Mouse (Mus musculus): ENCODE results near the gene Galnt13.
"Not testable (repeated sequence)": the region's sequence is repeated elsewhere in the genome, so short reads cannot be mapped to it uniquely, and the experiment has no call there.

The Galnt13 gene

GRCm38 (mm10) chr2:54435937-54436735, at the start of gene Galnt13:
Gene Galnt13, plus strand, starts transcription at chr2:54436317.
- DNase-seq (ENCODE audit: low read depth, low spot score) = no peak

DNA sequence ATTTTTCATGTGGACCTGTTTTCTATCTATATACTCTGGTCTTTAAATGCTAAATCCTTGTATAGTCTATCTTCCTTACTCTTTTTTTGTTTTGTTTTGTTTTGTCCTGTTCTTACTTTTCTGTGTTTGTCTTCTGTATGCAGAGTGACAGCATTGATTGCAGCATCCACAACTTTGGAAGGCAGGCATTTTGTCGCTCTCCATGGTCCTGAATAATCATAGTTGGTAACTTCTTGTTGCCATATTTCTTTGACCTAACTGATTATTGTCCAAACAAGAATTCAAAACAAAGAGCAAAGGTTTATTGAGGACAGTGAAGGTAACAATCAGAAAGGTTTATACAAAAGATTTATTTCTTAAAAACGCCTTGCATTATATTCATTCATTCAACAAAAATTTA, 5.1 kb upstream of the Galnt13 start:
- DNase-seq (ENCODE audit: low read depth, low spot score) = no peak

GRCm38 (mm10) chr2:54435380-54435779, 737 bp upstream of the Galnt13 start:
- DNase-seq (ENCODE audit: low read depth, low spot score) = no peak

- DNase-seq (ENCODE audit: low read depth, low spot score) = no peak
Measured at GRCm38 (mm10) chr2:54436736-54437500, 801 bp downstream of the Galnt13 start.

- DNase-seq (ENCODE audit: low read depth, low spot score) = no peak
Measured at GRCm38 (mm10) chr2:54437501-54437830, 1.3 kb downstream of the Galnt13 start.

DNA sequence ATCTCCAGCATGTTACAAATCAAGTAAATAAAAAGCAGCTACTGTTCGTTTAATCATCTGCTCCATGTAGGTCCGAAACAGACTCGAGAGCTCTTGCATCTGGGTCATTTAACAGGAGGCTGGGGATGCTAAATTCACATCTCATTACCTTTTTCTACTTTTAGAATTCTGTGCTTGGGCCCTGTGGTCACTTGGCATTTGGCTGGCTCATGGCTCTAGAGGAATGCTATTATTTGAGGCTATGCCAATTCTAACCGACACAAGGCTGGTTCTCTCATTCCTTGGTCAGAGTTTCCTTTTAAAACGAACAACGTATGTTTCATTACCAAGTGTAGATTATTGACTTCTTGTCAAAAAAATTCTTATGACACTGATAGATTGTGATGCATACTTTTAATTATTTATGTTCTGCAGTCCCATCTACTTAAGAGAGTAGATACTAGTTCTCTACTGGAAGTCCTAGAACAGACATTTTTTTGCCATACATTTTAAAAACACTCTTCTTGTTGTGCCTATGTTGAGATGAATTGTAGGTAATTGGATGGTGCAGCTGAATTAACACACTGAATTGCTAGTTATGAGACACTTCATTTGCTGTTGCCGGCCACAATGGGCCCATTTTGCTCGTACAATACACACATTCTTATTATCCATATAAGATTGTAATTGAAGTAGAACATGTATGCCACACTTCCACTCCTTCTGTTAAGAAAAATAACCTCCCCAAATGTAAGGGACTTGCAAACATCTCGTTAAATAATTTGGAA, 6.8 kb downstream of the Galnt13 start:
- DNase-seq (ENCODE audit: low read depth, low spot score) = no peak

DNA sequence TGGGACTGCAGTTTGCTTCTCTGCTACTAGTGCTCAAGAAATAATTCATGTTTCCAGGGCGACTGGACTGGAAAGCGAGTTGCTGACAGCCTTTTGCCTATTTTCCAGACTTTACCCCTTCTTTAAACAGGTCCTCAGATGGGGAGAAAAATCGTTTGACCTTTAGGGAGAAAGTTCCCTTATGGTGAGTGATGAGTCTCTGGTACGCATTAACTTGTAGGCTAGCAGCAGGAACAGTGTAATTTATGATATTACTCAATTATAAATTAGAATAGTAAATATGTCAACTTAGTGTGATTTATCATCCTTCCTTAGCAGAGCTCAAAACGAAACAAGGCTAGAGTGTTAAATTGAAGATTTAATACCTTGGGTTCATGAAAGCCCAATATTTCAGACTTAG, 47.3 kb downstream of the Galnt13 start:
- no peak for DNase-seq (ENCODE audit: low read depth, low spot score)

DNA sequence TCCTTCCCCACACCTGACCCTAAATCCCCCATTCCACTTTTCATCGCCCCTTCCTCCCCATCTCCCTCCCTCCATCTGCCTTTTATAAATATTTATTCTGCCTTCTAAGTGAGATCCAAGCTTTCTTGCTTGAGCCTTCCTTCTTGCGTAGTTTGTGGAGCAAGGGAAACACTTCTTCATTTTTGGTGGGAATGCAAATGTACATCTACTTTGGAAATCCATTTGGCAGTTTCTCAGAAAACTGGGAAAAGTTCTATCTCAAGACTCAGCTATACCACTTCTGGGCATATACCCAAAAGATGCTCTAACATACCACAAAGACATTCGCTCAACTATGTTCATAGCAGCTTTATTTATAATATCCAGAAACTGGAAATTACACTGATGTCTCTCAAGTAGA, 86.9 kb downstream of the Galnt13 start:
- DNase-seq (ENCODE audit: low read depth, low spot score) = no peak

DNA sequence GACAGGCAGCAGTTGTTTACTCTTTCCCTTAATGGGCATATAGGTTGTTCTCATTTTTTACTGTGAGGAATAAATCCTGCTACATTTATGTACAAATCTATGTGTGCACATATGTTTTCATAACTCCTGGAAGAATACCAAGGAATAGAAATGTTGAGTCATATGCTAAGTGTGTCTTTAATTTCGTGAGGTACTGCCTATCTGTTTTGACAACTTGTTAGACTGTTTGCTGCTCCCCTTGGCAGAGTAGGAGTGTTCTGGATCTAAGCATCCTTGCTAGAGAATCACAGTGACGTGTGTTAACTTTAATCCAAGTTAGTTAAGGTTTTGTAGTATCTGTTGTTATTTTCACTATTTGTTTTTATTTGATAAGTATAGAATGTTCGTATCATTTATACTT, 91.0 kb downstream of the Galnt13 start:
- DNase-seq (ENCODE audit: low read depth, low spot score) = no peak

DNA sequence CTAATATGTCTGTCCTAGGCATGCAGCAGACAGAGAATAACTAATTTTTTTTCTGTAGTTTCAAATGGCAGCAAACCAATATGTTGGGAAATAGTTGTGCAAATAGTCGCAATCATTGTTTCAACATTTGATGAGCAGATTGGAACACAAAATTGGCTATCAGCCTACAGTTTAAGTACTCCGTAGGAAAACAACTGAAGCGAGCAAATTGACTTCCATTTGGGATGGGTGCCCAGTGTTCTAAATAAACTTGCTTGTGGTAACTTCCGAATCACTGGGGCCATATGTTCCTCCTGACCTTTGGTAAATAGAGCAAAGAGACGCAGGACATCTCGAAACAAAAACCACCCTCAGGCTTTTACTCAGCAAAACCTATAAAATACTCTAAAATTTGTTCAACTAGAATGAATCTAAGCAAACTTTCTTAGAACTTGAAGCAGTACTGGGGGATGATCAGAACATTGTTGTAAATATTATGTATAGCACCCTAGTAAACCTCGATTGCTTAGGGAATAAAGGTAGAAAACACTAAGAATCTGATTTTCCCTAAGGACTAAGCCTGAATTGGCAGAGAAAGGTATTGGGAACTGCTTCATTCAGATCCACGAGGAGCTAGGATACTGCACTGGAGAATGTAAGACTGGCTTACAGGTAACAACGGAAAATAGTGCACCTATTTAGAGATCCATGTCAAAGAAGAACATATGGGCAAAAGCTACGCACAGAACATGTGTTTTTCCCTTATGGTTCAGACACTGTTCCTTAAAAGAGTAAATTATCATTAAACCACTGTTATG, 122.4 kb downstream of the Galnt13 start:
- no peak for DNase-seq (ENCODE audit: low read depth, low spot score)

DNA sequence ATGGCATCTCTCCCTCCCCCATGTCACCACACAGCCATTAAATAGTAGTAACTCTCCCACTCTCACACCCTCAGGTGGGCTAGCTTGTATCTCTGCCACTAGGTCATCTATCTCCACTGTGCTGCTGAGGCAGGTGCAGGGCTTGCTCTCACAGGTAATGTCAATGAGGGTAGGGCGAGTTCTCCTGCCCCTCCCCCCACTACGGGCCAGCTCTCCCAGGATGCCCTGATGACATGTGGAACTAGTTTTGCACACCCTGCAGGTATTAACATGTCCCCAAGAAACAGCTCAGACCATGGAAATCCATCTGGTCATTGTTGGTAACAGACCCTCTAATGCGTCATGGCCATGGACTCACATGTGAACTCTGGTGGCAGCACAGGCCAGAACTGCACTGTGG, 129.0 kb downstream of the Galnt13 start:
- no peak for DNase-seq (ENCODE audit: low read depth, low spot score)

DNA sequence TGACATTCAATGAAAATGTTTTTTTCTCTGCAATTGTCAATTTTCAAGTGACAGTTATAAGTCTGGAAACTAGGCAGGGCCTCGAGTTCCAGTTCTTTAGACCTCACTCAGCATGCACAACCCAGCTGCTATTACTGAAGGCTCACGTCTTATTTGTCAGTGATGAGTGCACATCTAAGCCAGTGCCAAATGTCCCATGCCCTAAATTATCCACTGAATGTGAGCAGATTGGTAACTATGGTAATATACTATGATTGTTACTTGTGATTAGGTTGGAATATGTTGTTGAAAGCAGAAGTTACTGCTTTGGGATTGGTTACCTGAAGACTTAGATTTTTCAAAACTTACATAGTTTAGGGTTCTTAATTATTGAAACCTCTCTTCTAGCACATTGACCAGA, 131.1 kb downstream of the Galnt13 start:
- DNase-seq (ENCODE audit: low read depth, low spot score) = no peak

DNA sequence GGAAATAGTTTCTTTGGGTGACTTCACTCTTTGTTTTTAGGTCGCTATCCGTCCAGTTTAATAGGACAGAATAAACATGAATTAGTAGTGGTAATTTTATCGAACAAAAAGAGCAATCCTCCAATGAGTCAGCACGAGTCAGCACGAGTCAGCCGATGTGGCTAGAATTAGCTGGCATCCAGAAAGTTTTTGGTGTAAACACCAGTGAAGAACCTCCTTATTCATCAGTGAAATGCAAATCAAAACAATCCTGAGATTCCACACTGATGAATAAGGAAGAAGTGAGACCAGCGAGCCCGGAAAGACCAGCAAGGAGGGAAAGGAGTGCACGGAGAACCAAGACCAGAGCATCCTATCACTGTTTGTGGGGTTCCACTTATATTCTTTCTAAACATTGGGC, 131.5 kb downstream of the Galnt13 start:
- no peak for DNase-seq (ENCODE audit: low read depth, low spot score)

DNA sequence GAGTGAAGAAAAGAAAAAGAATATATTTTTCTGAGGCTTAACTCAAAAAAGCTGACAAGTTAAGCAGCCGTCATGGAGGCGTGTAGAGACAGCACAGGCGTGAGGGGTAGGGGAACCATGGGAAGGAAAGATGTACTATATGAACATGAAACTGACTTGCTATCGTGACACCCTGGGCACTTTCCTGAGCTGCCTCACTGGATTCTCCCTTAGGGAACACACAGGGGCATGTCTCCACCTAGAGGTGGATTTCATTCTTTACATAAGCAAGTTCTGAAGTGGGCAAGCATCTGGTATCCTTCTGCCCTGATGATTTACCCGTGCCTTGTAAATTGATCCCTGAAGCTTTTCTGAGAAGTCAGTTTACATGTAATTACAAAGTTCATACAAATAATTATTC, 277.7 kb downstream of the Galnt13 start:
- not testable (repeated sequence) for DNase-seq (ENCODE audit: low read depth, low spot score)

DNA sequence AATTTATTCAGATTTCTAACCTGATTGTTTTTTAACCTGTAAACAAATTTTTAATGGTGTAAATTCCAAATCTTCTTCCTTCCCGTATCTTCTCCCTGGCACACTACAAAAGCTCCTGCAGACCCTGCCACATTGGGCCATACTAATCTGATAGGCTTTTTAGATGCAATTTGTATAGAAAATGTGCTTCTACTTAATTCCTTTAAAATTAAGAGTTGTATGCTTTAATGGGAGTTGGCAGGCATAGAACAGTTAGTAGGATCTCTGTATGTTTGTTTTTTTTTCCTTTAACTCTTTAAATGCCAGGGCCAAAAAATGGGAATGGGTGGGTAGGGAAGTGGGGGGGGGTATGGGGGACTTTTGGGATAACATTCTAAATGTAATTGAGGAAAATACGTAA, 315.1 kb downstream of the Galnt13 start:
- no peak for DNase-seq (ENCODE audit: low read depth, low spot score)

DNA sequence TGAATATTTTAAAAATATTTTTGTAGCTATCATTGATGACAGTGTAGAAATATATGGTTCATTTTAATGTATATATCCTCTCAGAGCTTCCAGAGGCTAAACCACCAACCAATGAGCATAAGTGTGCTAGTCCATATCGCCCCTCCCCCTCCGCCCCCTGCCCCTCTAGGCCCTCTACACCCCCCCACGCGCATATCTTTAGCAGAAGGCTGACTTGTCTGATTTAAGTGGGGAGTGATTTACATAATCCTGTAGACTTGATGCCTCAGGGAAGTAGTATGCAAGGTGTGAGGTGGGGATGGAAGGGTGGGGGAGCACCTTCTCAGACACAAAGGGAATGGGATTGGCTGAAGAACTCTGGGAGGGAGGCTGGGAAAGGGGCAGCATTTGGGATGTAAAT, 323.7 kb downstream of the Galnt13 start:
- no peak for DNase-seq (ENCODE audit: low read depth, low spot score)

GRCm38 (mm10) chr2:54778790-54779273, 342.7 kb downstream of the Galnt13 start:
- DNase-seq (ENCODE audit: low read depth, low spot score) = no peak

DNA sequence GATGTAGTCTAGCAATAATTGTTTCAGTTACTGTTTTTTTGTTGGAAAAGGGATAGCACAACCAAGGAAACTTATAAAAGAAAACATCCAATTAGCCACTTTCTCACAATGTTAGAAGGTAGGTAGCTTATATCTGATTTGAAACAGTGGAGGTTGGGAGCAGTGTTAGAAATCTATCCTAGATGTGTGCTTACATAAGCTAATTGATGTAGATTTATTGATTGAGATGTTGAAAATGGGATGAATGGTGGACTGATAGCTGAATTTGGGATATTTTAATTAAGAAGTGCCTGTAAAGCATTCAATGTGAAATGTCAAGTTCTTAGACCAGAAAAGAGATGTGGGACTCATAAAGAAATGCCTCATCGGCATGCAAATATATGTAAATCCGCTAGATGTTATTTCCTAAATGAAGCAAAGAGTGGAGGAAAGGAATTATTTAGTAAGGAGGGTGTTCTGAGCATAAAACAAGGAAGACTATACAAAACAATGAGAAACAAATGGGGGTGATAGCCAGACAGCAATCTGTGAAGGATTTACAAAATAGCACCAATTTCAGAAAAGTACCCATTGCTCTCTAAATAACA, 377.6 kb downstream of the Galnt13 start:
- DNase-seq (ENCODE audit: low read depth, low spot score) = no peak

DNA sequence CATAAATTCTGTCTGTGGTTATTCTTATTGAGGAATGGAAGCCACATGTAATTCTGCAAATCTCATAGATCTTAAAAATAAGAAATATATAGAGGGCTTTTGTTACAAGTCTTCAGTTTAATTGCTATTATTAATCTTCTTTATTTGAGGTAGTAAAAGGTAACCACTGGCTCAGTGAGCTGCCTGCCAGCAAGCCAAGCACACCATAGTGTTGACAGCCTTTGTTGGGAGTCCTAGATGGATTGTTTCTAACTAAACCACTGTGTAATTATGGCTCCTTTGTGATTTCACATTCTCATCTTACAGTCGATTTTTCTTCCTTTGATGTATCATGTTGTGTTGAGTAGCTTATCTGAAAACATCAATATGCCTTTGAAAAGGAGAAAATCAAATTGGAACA, 405.1 kb downstream of the Galnt13 start:
- DNase-seq (ENCODE audit: low read depth, low spot score) = no peak

- no peak for DNase-seq (ENCODE audit: low read depth, low spot score)
Measured at GRCm38 (mm10) chr2:54906282-54907060, 470.4 kb downstream of the Galnt13 start.
